Mouse (Mus musculus): ENCODE results near the gene Krt2.

Krt2 gene

DNA sequence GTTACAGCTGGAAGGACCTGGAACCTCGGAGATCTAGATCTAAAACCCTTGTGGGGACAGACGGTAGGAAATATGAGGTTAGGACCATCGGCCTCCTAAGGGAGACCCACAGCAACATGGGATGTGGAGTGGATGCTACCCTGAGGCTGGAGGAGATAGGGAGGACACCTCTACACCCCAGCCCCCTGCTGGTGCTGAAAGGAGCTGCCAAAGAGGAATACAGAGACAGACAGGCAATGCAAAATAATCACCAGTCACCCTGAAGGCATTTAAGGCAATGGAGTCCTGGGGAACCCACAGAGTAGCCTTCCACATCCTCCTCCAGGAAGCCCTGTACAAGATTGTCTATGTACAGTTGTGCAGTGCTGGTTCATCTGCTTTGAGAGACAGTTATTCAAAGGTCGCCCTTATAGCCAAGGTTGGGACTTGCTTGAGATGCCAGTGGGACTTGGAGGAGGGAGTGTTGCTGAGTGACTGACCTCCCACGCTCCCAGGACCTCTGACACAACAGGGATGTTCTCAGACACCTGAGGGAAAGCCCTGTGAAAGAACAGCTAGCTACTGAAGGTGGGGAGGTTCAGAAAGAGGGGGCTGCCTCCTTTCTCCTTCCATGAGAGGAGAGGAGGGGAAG lies 45.8 kb downstream of the Krt2 start:
- peak; percentile 44 for DNase-seq (ENCODE audit: low read depth, low spot score)

- DNase-seq (ENCODE audit: low read depth, low spot score): no peak
Measured at GRCm38 (mm10) chr15:101770226-101770625, 47.7 kb downstream of the Krt2 start.

All from mesoderm, embryonic 11.5 days (tissue).